Mouse (Mus musculus) stomach, postnatal 0 days (tissue): ENCODE data around the gene Hist1h3e.

Experiments used
- CTCF ChIP-seq: IDR thresholded peaks from 2 replicates; pipeline ENCODE4 v1.5.1; 2016; ENCODE audit warnings: antibody characterized with exemption, low read depth, mild to moderate bottlenecking, moderate library complexity
- EP300 ChIP-seq: optimal IDR thresholded peaks from 2 replicates; pipeline ENCODE3; 2016; ENCODE audit warnings: antibody characterized with exemption

- no peak; the same call in 1 of the 2 replicates for TF ChIP-seq CTCF
- peak; percentile 54 for TF ChIP-seq EP300
These were observed 31.0 kb downstream of the Hist1h3e start, which contains the start of gene Hist1h4h for GRCm38 (mm10) chr13:23530901-23531875.
